Mouse (Mus musculus) erythroblast, embryonic 14.5 days (primary cell): ENCODE data around the gene Olfr314. TPM values are rescaled to one million over a fixed set of nuclear protein-coding genes. Genes with fewer than 3 reads are reported as not detected.
"Not testable (repeated sequence)": the region's sequence is repeated elsewhere in the genome, so short reads cannot be mapped to it uniquely, and the experiment has no call there.

Experiments
- H3K27me3 ChIP-seq: 2 replicates; pipeline ENCODE4 v1.6.1; 2012; ENCODE audit warnings: inconsistent platforms; ENCODE audit not compliant: control insufficient read depth
- H3K36me3 ChIP-seq: 2 replicates; pipeline ENCODE4 v1.6.1; 2012; ENCODE audit warnings: mild to moderate bottlenecking, inconsistent platforms; ENCODE audit not compliant: control insufficient read depth
- H3K4me1 ChIP-seq: 2 replicates; pipeline ENCODE4 v1.6.1; 2012; ENCODE audit warnings: inconsistent platforms; ENCODE audit not compliant: control insufficient read depth
- H3K4me3 ChIP-seq: replicated peaks from 2 replicates; pipeline ENCODE3; 2012; ENCODE audit warnings: moderate library complexity, mild to moderate bottlenecking, inconsistent platforms
- H3K9me3 ChIP-seq: 2 replicates; pipeline ENCODE4 v1.6.1; 2012; ENCODE audit warnings: low read length, inconsistent platforms, mixed read lengths; ENCODE audit not compliant: control insufficient read depth
- GATA1 ChIP-seq: IDR thresholded peaks from 2 replicates; pipeline ENCODE4 v1.6.1; 2012; ENCODE audit warnings: low read length, inconsistent platforms, mixed read lengths
- TAL1 ChIP-seq: IDR thresholded peaks from 3 replicates; pipeline ENCODE4 v1.6.1; 2012; ENCODE audit warnings: low read length, inconsistent platforms, mixed read lengths
- polyA plus RNA-seq: library from polyadenylated mRNA; stranded (reverse); fragments of >175 nt; gene quantifications from 2 replicates; pipeline ENCODE4 v1.2.3, GENCODE M21; 2012

Olfr314 gene
- polyA plus RNA-seq, 1 experiment = not detected

DNA sequence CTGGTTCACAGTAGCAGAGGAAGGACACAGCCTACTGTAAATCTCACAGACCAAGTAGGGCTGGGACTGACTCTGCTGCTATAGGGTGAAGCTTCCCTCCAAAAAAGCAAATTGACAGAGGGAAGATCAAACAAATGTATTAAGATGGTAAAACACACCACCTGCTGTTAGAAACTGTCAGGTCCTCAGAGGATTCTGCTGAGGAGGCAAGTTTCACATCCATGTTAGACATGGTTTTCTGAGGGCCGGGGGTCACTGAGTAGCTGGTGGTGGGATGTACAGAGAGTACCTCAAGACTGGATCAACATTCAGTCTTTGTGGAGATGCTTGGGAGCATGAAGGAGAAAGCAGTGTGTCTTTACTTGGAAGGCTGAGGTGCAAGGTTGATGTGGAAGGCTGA is 32.9 kb downstream of the Olfr314 start:
- TF ChIP-seq GATA1 (no peak), TAL1 (no peak)
- Histone ChIP-seq H3K36me3 (no peaks in the 10 kb centered on the region), H3K9me3 (no peaks in the 10 kb centered on the region), H3K4me1 (no peaks in the 10 kb centered on the region), H3K4me3 (no peak overlapping the region), H3K27me3 (no peaks in the 10 kb centered on the region)

- H3K36me3 ChIP-seq, H3K4me1 ChIP-seq, H3K27me3 ChIP-seq, H3K9me3 ChIP-seq, H3K4me3 ChIP-seq: not testable (repeated sequence)
Measured at GRCm38 (mm10) chr11:58828937-58829336, 46.2 kb downstream of the Olfr314 start, which contains the start of gene Olfr312. TSS of gene Olfr312 (plus strand) at chr11:58829237.

DNA sequence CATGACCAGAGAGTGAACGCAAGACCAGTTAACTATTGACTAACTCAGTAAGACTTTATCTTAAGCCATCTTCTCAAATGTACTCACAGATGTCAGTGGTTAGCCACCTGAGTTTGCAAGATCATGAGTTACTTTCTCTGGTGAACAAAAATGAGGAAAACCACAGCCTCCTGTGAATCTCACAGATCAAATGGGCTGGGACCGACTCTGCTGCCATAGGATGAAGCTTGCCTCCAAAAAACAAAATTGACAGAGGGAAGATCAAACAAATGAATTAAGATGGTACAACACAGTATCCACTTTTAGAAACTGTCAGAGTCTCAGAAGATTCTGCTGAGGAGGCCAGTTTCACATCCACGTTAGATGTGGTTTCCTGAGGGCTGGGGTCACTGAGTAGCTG is 47.0 kb downstream of the Olfr314 start:
- Histone ChIP-seq H3K4me3 (no peak overlapping the region), H3K9me3 (no peaks in the 10 kb centered on the region), H3K36me3 (no peaks in the 10 kb centered on the region), H3K27me3 (peaks cover 3% of the 10 kb centered on the region; the same call in 1 of the 2 replicates), H3K4me1 (peaks cover 4% of the 10 kb centered on the region; the same call in 1 of the 2 replicates)
- no peak for TF ChIP-seq GATA1
- no peak for TF ChIP-seq TAL1

GRCm38 (mm10) chr11:58832541-58832940 is 49.8 kb downstream of the Olfr314 start:
- not testable (repeated sequence) for H3K27me3 ChIP-seq, H3K9me3 ChIP-seq, H3K4me1 ChIP-seq, H3K4me3 ChIP-seq, H3K36me3 ChIP-seq

Other genes with a start within 250 kb of the Olfr314 start
- not detected in 2 replicates for gene Olfr330, start 248.1 kb upstream of the Olfr314 start, polyA plus RNA-seq
- not detected in 2 replicates for gene Olfr329-ps, start 236.5 kb upstream of the Olfr314 start, polyA plus RNA-seq
- not detected in 2 replicates for gene Olfr328, start 227.3 kb upstream of the Olfr314 start, polyA plus RNA-seq
- 0.02 TPM in 1 of 2 replicates, not detected in the other for gene Olfr224, start 212.4 kb upstream of the Olfr314 start, polyA plus RNA-seq
- gene Olfr325, start 205.2 kb upstream of the Olfr314 start, polyA plus RNA-seq = not detected in 2 replicates
- not detected in 2 replicates for gene Olfr324, start 187.8 kb upstream of the Olfr314 start, polyA plus RNA-seq
- gene 2210407C18Rik, start 166.9 kb upstream of the Olfr314 start, polyA plus RNA-seq = not detected in 2 replicates
- gene Olfr323, start 152.5 kb upstream of the Olfr314 start, polyA plus RNA-seq = 0.02 TPM in 1 of 2 replicates, not detected in the other
- gene Trim58, start 142.5 kb upstream of the Olfr314 start, polyA plus RNA-seq = 5.5 and 5.7 TPM in 2 replicates
- gene Olfr322, start 124.2 kb upstream of the Olfr314 start, polyA plus RNA-seq = 0.04 and 0.05 TPM in 2 replicates
- not detected in 2 replicates for gene Olfr320, start 101.9 kb upstream of the Olfr314 start, polyA plus RNA-seq
- gene Olfr319, start 83.8 kb upstream of the Olfr314 start, polyA plus RNA-seq = not detected in 2 replicates
- gene Olfr318, start 58.9 kb upstream of the Olfr314 start, polyA plus RNA-seq = not detected in 2 replicates
- gene Olfr317, start 43.7 kb upstream of the Olfr314 start, polyA plus RNA-seq = not detected in 2 replicates
- not detected in 2 replicates for gene Olfr316, start 30.2 kb upstream of the Olfr314 start, polyA plus RNA-seq
- not detected in 2 replicates for gene Olfr315, start 9.8 kb upstream of the Olfr314 start, polyA plus RNA-seq
- not detected in 2 replicates for gene Fam183b, start 19.0 kb downstream of the Olfr314 start, polyA plus RNA-seq
- gene Olfr313, start 32.0 kb downstream of the Olfr314 start, polyA plus RNA-seq = not detected in 2 replicates
- not detected in 2 replicates for gene Olfr312, start 46.3 kb downstream of the Olfr314 start, polyA plus RNA-seq
- not detected in 2 replicates for gene Olfr311, start 56.3 kb downstream of the Olfr314 start, polyA plus RNA-seq
- 0.01 TPM in 1 of 2 replicates, not detected in the other for gene Gm12258, start 64.2 kb downstream of the Olfr314 start, polyA plus RNA-seq
- gene 2810021J22Rik, start 84.3 kb downstream of the Olfr314 start, polyA plus RNA-seq = 0.04 and 0.05 TPM in 2 replicates
- gene Zfp39, start 121.3 kb downstream of the Olfr314 start, polyA plus RNA-seq = 0.07 and 0.10 TPM in 2 replicates
- 3.0 and 3.5 TPM in 2 replicates for gene Btnl10, start 135.0 kb downstream of the Olfr314 start, polyA plus RNA-seq
- gene Rnf187, start 156.0 kb downstream of the Olfr314 start, polyA plus RNA-seq = 58.5 and 75.1 TPM in 2 replicates
- gene Hist3h2ba, start 166.0 kb downstream of the Olfr314 start, polyA plus RNA-seq = 5.1 and 5.4 TPM in 2 replicates
- gene Hist3h2a, start 171.7 kb downstream of the Olfr314 start, polyA plus RNA-seq = 5.7 and 9.8 TPM in 2 replicates
- gene Trim17, start 171.7 kb downstream of the Olfr314 start, polyA plus RNA-seq = 0.14 TPM in 1 of 2 replicates, not detected in the other
- 1.0 and 1.2 TPM in 2 replicates for gene Trim11, start 195.1 kb downstream of the Olfr314 start, polyA plus RNA-seq